Mouse (Mus musculus): ENCODE data around the gene Tnip1. TPM values are rescaled to one million over a fixed set of nuclear protein-coding genes. Genes with fewer than 3 reads are reported as not detected.

Tnip1 gene
- total RNA-seq, 2 experiments from 2014 or later, result 36.4 to 40.0 TPM

DNA sequence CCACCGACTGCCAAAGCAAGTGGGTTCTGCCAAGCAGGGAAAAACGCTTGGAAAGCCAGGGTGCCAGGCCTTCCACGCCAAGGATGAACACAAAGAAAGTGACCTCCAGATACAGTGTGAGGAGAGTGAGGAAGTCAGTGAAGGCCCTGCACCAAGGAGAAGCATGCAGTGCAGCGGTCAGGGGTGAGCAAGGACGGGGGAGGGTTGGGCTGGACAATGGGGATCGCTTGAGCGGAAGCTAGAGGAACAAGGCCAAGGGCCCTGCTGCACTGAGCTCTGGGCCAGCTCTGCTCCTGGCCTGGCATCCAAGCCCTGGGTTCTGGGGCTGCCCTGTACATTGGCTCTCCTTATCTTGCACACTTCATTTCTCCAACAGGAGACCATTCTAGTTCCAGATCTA, 22.7 kb downstream of the Tnip1 start:
- intact Hi-C loops (cut with DNase I), result no loop called here
- DNase-seq (ENCODE audit: low spot score in 2 of 2), result peak in 1 of 2 experiments; percentile 7

DNA sequence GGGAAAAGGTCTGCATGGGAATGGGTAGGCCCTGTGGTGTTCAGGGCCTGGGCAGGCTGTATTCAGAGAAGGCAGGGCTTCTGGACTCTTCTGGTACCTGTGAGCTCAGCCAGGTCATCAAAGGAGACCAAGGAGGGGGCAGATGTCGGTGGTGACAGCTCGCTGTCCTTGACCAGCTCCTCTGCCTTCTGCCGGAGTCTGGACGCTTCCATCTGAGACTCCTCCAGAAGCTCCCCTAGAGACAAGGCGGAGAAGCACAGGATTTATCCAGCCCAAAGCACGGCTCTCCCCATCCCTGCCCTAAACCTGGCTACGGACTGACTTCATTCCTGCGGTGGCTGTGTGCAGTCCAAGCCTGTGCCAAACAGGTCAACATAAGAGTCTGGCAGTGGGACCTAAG, 23.2 kb downstream of the Tnip1 start:
- intact Hi-C loops (cut with DNase I), result no loop called here
- no peak for DNase-seq (ENCODE audit: low spot score in 2 of 2)

DNA sequence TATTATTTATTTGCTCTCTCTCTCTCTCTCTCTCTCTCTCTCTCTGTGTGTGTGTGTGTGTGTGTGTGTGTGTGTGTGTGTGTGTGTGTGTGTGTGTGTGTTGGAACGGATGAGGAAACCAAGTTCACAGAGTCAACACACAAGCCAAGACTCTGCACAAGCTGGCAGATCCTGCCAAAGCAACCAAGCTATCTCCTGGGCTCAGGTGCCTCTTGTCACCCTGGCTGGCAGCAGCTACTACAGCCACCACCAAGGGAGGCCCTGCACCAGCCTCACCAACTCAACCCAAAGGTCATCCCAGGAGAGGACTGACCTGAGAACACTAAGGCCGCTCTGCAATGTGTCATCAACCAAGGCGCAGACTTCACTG, 26.0 kb downstream of the Tnip1 start:
- intact Hi-C loops (cut with DNase I), result no loop called here
- no peak for DNase-seq (ENCODE audit: low spot score in 2 of 2)

GRCm38 (mm10) chr11:54936035-54936770, 26.5 kb downstream of the Tnip1 start:
- intact Hi-C loops (cut with DNase I), result no loop called here
- DNase-seq (ENCODE audit: low spot score in 2 of 2), result no peak

DNA sequence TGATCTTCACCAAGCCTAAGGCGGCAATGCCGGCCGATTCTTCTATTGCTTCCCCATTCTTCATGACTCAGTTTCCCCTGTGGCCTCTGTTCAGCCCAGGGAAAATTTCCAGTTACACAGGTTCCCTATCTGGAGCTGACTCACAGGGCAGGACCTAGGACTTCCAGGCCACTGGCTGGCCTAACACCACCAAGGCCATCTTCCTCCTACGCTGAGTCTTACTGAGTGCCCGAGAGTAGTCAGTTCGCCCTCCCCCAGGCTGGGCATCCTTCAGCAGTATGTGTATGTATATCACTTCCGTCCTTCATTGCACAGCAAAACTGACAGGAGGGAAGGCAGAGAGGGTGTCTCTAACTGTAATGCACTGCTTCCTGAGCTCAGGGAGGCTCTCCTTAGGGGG, 28.5 kb downstream of the Tnip1 start:
- DNase-seq (ENCODE audit: low spot score in 2 of 2), result no peak
- intact Hi-C loops (cut with DNase I), result loop anchor here (5.0 kb wide), 1 partner anchor 153 kb away; no protein-coding TSS in a partner anchor

DNA sequence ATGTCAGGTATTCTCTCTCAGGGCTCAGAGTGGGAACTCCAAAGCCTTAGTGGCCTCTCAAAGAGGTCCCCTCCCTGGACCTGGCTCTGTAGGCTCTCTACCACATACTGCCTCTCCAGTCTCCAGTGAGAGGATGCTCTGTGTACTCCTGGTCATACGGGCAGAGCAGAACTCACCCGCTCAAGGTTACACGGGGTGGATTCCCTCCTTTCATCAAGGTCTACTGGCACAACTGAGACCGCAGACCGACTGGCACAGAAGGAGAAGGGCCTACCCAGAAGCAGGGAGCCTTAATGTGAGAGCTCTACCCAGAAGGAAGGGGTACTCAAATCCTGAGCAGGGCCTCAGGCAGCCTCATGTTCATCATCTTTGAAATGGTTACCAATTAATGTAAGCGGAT, 30.2 kb downstream of the Tnip1 start:
- intact Hi-C loops (cut with DNase I), result loop anchor here (5.0 kb wide), 1 partner anchor 155 kb away; no protein-coding TSS in a partner anchor
- no peak for DNase-seq (ENCODE audit: low spot score in 2 of 2)

DNA sequence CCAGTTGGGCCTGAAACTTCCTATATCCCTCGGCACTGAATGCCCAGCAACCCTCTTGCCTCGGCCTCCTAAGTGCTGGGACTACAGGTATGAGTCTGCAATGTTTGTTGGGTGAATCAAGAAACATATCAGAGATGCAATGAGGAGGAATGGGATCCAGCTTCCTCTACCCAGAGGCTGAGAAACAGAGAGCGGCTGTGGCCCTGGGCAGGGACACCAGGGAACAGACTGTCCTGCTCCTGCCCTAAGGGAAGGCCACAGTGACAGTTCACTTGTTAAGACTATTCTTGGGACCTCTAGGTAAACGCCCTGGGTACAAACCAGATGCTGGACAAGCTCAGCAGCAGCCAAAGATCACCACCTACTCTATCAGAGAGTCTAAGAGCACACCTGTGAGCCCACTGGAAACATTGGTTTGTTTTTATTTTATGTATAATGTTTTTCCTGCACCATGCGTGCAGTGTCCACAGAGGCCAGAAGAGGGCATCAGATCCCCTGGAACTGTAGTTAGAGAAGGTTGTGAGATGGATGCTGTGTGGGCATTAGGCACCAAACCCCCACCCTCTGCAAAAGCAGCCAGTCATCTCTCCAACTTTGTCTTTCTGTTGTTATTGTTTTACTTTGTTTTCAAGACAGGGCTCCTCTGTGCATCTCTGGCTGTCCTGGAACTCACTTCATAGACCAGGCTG, 31.2 kb downstream of the Tnip1 start:
- intact Hi-C loops (cut with DNase I), result loop anchor here (5.0 kb wide), 1 partner anchor 156 kb away; no protein-coding TSS in a partner anchor
- DNase-seq (ENCODE audit: low spot score in 2 of 2), result peak; percentile 23 to 30

- peak; percentile 52 to 54 for DNase-seq (ENCODE audit: low spot score in 2 of 2)
- intact Hi-C loops (cut with DNase I), result loop anchor here (1.0 to 5.0 kb wide), 2 partner anchors 54 to 157 kb away; no protein-coding TSS in a partner anchor
Observed at GRCm38 (mm10) chr11:54930318-54930979, 32.3 kb downstream of the Tnip1 start.

DNA sequence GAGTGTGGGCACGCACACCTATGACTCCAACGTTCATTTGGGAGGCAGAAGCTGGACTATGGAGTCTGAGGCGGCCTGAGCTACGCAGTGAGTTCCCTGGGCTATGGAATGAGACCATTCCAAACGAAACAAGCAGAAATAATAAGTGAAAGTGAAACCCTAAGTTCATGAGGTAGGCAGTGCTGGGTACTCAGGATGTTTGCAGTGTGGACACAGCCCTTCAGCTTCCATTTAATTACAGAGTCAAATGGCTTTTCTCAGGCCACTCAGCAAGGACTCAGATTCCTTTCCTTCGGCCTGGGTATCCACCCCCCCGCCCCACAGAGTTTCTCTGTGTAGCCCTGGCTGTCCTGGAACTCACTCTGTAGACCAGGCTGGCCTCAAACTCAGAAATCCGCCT, 33.0 kb downstream of the Tnip1 start:
- no peak for DNase-seq (ENCODE audit: low spot score in 2 of 2)
- intact Hi-C loops (cut with DNase I), result loop anchor here (1.0 to 5.0 kb wide), 3 partner anchors 55 to 227 kb away; no protein-coding TSS in a partner anchor

DNA sequence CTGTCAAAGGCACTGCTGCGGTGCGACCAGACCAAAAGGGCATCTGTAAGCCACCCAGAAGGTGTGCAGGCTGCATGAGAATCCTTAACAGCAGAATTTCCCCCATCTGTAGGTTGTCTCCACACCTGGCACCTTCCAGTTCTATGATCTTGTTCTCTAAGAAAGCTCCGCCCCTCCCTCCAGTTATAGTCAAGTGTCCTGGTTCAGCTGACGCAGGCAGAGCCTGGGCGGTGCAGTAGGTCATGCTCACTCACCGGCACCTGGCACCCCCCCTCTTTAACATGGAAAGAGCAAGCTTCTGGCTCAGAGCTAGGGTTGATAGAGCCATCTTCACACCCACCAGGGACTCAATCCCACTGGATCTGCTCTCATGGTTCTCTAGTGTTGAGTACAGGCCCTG, 33.4 kb downstream of the Tnip1 start:
- no peak for DNase-seq (ENCODE audit: low spot score in 2 of 2)
- intact Hi-C loops (cut with DNase I), result loop anchor here (5.0 kb wide), 1 partner anchor 227 kb away; no protein-coding TSS in a partner anchor

GRCm38 (mm10) chr11:54928886-54929285, 33.8 kb downstream of the Tnip1 start:
- intact Hi-C loops (cut with DNase I), result loop anchor here (5.0 kb wide), 1 partner anchor 227 kb away; no protein-coding TSS in a partner anchor
- no peak for DNase-seq (ENCODE audit: low spot score in 2 of 2)

DNA sequence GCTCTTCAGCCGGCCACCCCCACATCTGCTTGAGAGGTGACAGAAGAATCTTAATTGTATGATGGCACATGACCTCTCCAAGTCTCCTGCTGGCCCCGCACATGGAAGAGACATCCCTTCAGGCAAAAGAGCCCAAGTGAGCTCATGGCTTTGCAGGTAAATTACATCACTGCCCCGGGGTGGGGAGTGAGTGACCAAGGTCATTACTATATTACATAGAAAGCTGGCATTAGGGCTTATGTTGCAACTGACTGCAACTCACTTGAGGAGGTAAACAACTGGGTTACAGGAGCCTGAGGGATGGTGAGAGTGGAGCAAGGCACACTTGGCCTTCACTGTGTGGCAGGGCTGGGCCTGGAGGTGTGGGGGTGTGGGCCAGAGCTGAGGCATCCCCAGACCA, 34.5 kb downstream of the Tnip1 start:
- intact Hi-C loops (cut with DNase I), result loop anchor here (5.0 kb wide), 1 partner anchor 226 kb away; no protein-coding TSS in a partner anchor
- no peak for DNase-seq (ENCODE audit: low spot score in 2 of 2)

DNA sequence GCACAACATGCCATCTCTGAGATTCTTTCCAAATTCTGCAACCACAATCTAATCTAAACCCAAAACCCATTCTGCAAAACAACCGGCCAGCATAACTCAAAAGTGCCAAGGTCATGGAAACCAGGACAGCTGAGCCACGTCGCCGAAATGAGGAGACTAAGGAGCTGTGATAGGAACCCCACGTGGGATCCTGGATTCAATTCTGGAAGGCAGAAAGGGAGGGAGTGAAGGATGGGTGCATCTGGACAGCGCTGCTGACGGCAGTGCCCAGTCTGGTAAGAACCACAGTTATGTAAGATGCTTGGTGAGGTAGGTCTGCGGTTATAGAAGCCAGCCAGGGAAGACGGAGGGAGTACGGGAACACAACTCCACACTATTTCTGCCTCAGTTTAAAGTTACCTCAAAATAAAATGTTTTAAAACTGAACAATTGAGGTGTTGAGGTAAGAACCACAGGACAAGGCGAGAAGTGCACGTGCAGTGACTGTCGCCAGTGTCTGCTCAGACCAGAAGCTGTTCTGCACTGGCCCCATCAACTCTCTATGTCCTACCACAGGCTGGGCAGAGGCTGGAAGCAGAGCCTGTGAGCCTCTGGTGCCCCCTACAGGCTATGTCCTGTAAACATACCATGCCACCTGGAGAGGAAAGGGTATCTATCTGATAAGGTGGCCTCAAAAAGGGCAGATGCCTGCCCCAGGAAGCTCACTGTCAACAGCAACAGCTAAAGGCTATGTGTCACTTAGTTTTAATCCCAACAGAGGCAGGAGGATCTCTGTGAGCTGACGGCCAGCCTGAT, 35.2 kb downstream of the Tnip1 start:
- DNase-seq (ENCODE audit: low spot score in 2 of 2), result peak; percentile 59 to 63
- intact Hi-C loops (cut with DNase I), result loop anchor here (2.0 to 5.0 kb wide), 2 partner anchors 47 to 225 kb away; no protein-coding TSS in a partner anchor

DNA sequence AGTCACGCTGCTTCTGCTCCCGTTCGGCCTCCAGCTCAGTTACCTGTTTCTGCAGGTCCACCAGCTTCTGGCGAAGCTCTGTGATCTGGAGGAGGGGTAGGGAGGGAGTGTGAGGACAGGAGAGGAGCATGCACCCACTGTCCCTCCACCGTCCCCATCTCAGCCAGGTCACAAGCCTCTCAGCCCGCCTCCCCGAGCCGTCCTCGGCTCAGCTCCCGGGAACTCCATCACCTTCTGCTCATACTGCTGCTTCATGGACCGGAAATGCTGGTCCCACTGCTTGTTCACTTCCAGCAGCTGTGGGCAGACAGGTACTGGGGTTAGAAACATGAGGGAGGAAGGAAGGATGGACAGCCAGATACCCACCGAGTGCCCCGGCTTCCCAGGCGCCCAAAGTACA, 38.6 kb downstream of the Tnip1 start:
- DNase-seq (ENCODE audit: low spot score in 2 of 2), result no peak
- intact Hi-C loops (cut with DNase I), result no loop called here

DNA sequence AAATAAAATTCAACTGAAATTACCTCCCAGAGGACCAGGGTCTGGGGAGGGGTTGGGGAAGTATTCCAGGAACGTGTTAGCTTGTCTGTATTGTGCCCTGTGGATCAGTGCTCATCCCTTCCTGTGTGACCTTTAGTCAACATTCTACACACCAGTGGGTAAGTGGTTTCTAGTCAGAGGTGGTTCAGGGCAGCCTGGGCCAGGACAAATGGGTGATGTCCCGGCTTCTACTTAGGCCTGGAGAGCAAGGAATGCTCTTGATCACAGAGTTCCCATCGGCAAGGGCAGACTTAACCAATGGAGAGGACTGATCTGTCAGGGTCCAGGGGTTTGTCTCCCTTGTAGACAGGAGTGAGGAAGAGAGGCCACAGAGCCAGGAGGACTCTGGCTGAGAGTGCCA, 40.2 kb downstream of the Tnip1 start:
- intact Hi-C loops (cut with DNase I), result no loop called here
- DNase-seq (ENCODE audit: low spot score in 2 of 2), result no peak

DNA sequence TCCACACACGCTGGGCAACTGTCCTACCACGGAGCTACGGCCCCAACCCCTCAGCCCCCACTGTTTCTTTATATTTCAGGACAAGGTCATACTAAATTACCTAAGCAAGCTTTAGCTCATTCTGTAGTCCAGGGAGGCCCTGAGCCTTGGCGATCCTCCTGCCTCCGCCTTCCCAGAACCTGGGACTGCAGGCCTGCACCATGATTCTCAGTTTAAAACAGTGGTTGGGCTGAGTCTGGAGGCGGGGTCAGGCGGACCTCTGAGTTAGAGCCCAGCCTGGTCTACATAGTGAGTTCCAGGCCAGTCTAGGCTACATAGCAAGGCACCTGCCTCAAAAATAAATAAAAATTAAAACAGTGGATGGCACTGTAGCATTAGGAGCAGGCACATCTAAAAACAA, 40.9 kb downstream of the Tnip1 start:
- no peak for DNase-seq (ENCODE audit: low spot score in 2 of 2)
- intact Hi-C loops (cut with DNase I), result no loop called here

DNA sequence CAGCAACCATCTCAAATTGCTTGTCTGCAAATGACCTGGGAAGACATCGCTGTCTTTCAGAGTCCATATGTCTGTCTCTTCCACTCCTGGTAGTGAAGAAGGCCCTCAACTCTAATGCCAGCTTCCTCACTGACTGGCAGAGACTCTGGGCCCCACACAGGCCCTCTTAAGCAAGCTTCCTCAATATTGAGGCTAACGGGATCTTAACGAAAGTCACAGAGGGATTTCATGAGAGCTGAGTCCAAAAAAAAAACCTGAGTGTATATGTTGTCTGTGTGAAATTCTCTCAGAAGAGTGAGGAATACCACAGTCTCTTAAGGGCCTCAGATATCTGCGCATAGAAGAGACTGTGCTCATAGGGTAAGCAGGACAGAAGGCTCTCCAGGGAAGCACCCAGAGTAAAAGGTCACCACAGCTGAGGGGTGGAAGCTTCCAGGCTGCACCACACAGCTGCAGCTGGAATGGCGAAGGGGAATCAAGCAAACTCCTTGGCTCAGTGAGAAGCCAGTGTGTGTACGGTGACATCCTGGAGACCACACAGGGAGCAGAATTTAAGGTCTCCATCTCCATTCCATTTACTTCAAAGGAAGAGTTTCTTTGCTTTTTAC, 41.6 kb downstream of the Tnip1 start:
- intact Hi-C loops (cut with DNase I), result no loop called here
- DNase-seq (ENCODE audit: low spot score in 2 of 2), result no peak

DNA sequence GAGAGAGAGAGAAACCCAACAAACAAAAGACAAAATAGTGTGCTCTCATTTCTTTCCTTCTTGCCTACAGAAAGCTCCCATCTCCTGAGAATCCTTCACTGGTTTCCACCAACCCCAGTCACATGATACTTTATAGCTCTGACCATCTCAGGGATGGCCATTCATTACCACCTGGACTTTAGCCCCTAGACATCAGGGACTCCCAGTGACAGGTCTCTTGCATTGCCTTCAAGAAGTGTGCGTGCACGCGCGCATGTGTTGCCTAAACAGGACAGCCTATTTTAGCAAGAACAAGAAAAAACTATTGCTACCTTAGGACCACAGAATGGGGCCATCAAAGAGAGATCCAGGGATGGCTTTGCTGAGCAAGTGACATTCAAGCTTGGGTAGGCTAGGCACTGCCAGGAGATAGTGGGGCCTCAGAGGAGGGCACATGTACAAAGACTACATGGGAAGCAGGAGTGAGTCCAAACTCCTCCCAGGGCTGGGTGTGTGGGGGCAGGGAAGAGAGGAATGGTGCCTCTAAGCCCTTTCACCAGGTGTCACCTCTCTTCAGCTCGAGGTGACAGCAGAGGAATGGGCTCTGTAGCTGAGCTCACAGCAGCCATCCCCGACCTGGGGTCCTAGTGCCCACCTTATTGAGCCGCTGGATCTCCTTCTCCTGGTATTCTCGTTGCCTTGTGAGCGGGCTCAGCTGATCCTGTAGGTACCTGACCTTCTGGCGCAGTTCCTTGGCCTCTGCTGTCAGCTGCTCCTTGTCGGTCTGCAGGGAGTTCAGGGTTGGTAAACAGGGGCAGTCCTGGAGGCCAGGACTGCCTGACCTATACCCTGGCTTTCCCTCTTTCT, 42.4 kb downstream of the Tnip1 start:
- intact Hi-C loops (cut with DNase I), result no loop called here
- no peak for DNase-seq (ENCODE audit: low spot score in 2 of 2)

All from left cerebral cortex, postnatal 25 days (tissue).